Mouse (Mus musculus): ENCODE measurements at regions not wholly inside any gene's neighbourhood (a gene's known extent, or its start where the extent isn't known, plus 50 kb on each side); places are given as distances from the start of the nearest gene placed in this dataset.

- H3K4me3 ChIP-seq (ENCODE audit: control insufficient read depth in 1 of 2, insufficient read depth in 1 of 2, low read depth in 2 of 2, low read length in 2 of 2): no peak overlapping the region
- no peak overlapping the region for H3K27ac ChIP-seq (ENCODE audit: control insufficient read depth, low read depth, low read length)
- no peaks in the 10 kb centered on the region for H3K36me3 ChIP-seq (ENCODE audit: control insufficient read depth in 1 of 2, insufficient read depth in 2 of 2, low read length in 2 of 2)
- TF ChIP-seq MYC (IDR thresholded peaks at IDR 0.05; ENCODE audit: low read depth, low read length): no peak
- TF ChIP-seq ELF1 (IDR thresholded peaks at IDR 0.05; ENCODE audit: low read depth, low read length): no peak
- no peak for TF ChIP-seq MAX (IDR thresholded peaks at IDR 0.05; ENCODE audit: low read length)
- no peak for TF ChIP-seq POLR2A (IDR thresholded peaks at IDR 0.05; ENCODE audit: control insufficient read depth in 1 of 2, insufficient read depth in 1 of 2, low read depth in 1 of 2, low read length in 2 of 2, poor library complexity in 1 of 2)
- TF ChIP-seq ZNF384 (IDR thresholded peaks at IDR 0.05; ENCODE audit: low read depth, low read length): no peak
- TF ChIP-seq TBP (IDR thresholded peaks at IDR 0.05; ENCODE audit: low read depth, low read length): no peak
- no peak for TF ChIP-seq BHLHE40 (IDR thresholded peaks at IDR 0.05; ENCODE audit: borderline replicate concordance, low read depth, low read length)
- no peak for TF ChIP-seq SMC3 (IDR thresholded peaks at IDR 0.05; ENCODE audit: low read depth, low read length)
- TF ChIP-seq NELFE (IDR thresholded peaks at IDR 0.05; ENCODE audit: low read depth, low read length): no peak
- no peak for TF ChIP-seq EP300 (IDR thresholded peaks at IDR 0.05; ENCODE audit: low read depth in 1 of 2, low read length in 2 of 2)
- no peak for TF ChIP-seq RAD21 (IDR thresholded peaks at IDR 0.05; ENCODE audit: low read depth, low read length)
- TF ChIP-seq ZC3H11A (IDR thresholded peaks at IDR 0.05; ENCODE audit: low read depth, low read length): no peak
- TF ChIP-seq ZKSCAN1 (IDR thresholded peaks at IDR 0.05; ENCODE audit: low read depth, low read length): no peak
- no peak for TF ChIP-seq MEF2A (IDR thresholded peaks at IDR 0.05; ENCODE audit: extremely low read depth, insufficient replicate concordance, low read depth, low read length, poor library complexity, severe bottlenecking)
- no peak for TF ChIP-seq CTCF (IDR thresholded peaks at IDR 0.05 in 2 of 3, conservative IDR thresholded peaks at IDR 0.05 in 1 of 3; ENCODE audit: control insufficient read depth in 1 of 3, insufficient read depth in 1 of 3, low read depth in 2 of 3, low read length in 3 of 3, poor library complexity in 1 of 3, severe bottlenecking in 1 of 3)
- no peak for TF ChIP-seq MAFK (IDR thresholded peaks at IDR 0.05; ENCODE audit: borderline replicate concordance, low read depth, low read length)
- TF ChIP-seq POLR2AphosphoS5 (IDR thresholded peaks at IDR 0.05; ENCODE audit: borderline replicate concordance, low read depth, low read length): no peak
- TF ChIP-seq MXI1 (IDR thresholded peaks at IDR 0.05; ENCODE audit: low read depth, low read length): no peak
- TF ChIP-seq ZMIZ1 (IDR thresholded peaks at IDR 0.05; ENCODE audit: low read depth, low read length): no peak
- no peak for TF ChIP-seq UBTF (IDR thresholded peaks at IDR 0.05; ENCODE audit: borderline replicate concordance, insufficient read depth, low read depth, low read length)
- H3K4me1 ChIP-seq (ENCODE audit: control insufficient read depth in 1 of 2, insufficient read depth in 2 of 2, low read length in 2 of 2): no peaks in the 10 kb centered on the region
- no peaks in the 10 kb centered on the region for H3K79me2 ChIP-seq (ENCODE audit: control insufficient read depth, insufficient read depth, low read length, poor library complexity)
- no peaks in the 10 kb centered on the region for H3K9me3 ChIP-seq (replicated peaks; ENCODE audit: insufficient read depth, low read length)
- no peak for DNase-seq (ENCODE audit: low read depth, low spot score)
- no peak overlapping the region for H3K9ac ChIP-seq (ENCODE audit: control insufficient read depth, low read depth, low read length, poor library complexity, severe bottlenecking)
- no peaks in the 10 kb centered on the region for H3K27me3 ChIP-seq (ENCODE audit: control insufficient read depth in 1 of 2, insufficient read depth in 2 of 2, low read length in 2 of 2)
Observed at GRCm38 (mm10) chr4:95434543-95434942, 122.8 kb upstream of the Fggy start.

GRCm38 (mm10) chr4:95435080-95435479 is 122.2 kb upstream of the Fggy start:
- H3K27me3 ChIP-seq (ENCODE audit: control insufficient read depth in 1 of 2, insufficient read depth in 2 of 2, low read length in 2 of 2): no peaks in the 10 kb centered on the region
- no peak overlapping the region for H3K4me3 ChIP-seq (ENCODE audit: control insufficient read depth in 1 of 2, insufficient read depth in 1 of 2, low read depth in 2 of 2, low read length in 2 of 2)
- H3K9me3 ChIP-seq (replicated peaks; ENCODE audit: insufficient read depth, low read length): no peaks in the 10 kb centered on the region
- H3K4me1 ChIP-seq (ENCODE audit: control insufficient read depth in 1 of 2, insufficient read depth in 2 of 2, low read length in 2 of 2): no peaks in the 10 kb centered on the region
- TF ChIP-seq ZNF384 (IDR thresholded peaks at IDR 0.05; ENCODE audit: low read depth, low read length): no peak
- no peak for TF ChIP-seq UBTF (IDR thresholded peaks at IDR 0.05; ENCODE audit: borderline replicate concordance, insufficient read depth, low read depth, low read length)
- TF ChIP-seq ETS1 (IDR thresholded peaks at IDR 0.05; ENCODE audit: low read depth, low read length): no peak
- TF ChIP-seq USF1 (IDR thresholded peaks at IDR 0.05; ENCODE audit: low read depth, low read length): no peak
- no peak overlapping the region for H3K9ac ChIP-seq (ENCODE audit: control insufficient read depth, low read depth, low read length, poor library complexity, severe bottlenecking)
- H3K27ac ChIP-seq (ENCODE audit: control insufficient read depth, low read depth, low read length): no peak overlapping the region
- no peaks in the 10 kb centered on the region for H3K36me3 ChIP-seq (ENCODE audit: control insufficient read depth in 1 of 2, insufficient read depth in 2 of 2, low read length in 2 of 2)
- no peaks in the 10 kb centered on the region for H3K79me2 ChIP-seq (ENCODE audit: control insufficient read depth, insufficient read depth, low read length, poor library complexity)
- DNase-seq (ENCODE audit: low read depth, low spot score): no peak
